Mouse (Mus musculus) forebrain, embryonic 10.5 days (tissue): ENCODE measurements around the gene Gsdma. TPM values are rescaled to one million over a fixed set of nuclear protein-coding genes. Genes with fewer than 3 reads are reported as not detected.
A peak's percentile ranks its signal among the peaks of the same experiment; 100 is the strongest.

Source experiments
- DNase-seq: peaks from one replicate; pipeline ENCODE4 v3.0.0-alpha.2; 2017; ENCODE audit warnings: low spot score; ENCODE audit errors: extremely low spot score
- H3K27ac ChIP-seq: fragments of 300-500 bp; sonication (generic); 2 replicates; pipeline ENCODE4 v1.5.1; 2016; ENCODE audit warnings: mild to moderate bottlenecking
- H3K27me3 ChIP-seq: fragments of 300-500 bp; sonication (generic); 2 replicates; pipeline ENCODE4 v1.6.1; 2016; ENCODE audit warnings: mild to moderate bottlenecking; ENCODE audit not compliant: poor library complexity, severe bottlenecking
- H3K36me3 ChIP-seq: fragments of 300-500 bp; sonication (generic); replicated peaks from 2 replicates; pipeline ENCODE4 v1.6.1; 2016; ENCODE audit warnings: mild to moderate bottlenecking, moderate library complexity
- H3K4me1 ChIP-seq: fragments of 300-500 bp; sonication (generic); 2 replicates; pipeline ENCODE4 v1.6.1; 2016
- H3K4me3 ChIP-seq: fragments of 300-500 bp; sonication (generic); 2 replicates; pipeline ENCODE4 v1.5.1; 2016; ENCODE audit warnings: mild to moderate bottlenecking, moderate library complexity
- H3K9me3 ChIP-seq: fragments of 300-500 bp; sonication (generic); 2 replicates; pipeline ENCODE4 v1.6.1; 2016; ENCODE audit warnings: mild to moderate bottlenecking, moderate library complexity
- WGBS: fragments of 180-500 bp; shearing (Covaris S2); methylation state at CpG from one replicate; pipeline ENCODE4 v1.1.7; 2016; 5-methylcytosine and 5-hydroxymethylcytosine counted together
- polyA plus RNA-seq: library from polyadenylated mRNA; unstranded; fragments of >200 nt; fragmentation: Nextera tagmentation; extraction: Ambion mirVana; gene quantifications from 2 replicates; pipeline ENCODE4 v1.2.1, GENCODE M21; 2016

Gene Gsdma
- polyA plus RNA-seq, 1 experiment from 2014 or later: not detected

GRCm38 (mm10) chr11:98682811-98683210, 18.7 kb downstream of the Gsdma start:
- Histone ChIP-seq H3K9me3 (no peaks in the 10 kb centered on the region), H3K27ac (peak overlapping the region; percentile 95), H3K4me1 (peaks cover 24% of the 10 kb centered on the region), H3K4me3 (peak overlapping the region; percentile 100), H3K36me3 (peaks cover 36% of the 10 kb centered on the region), H3K27me3 (no peaks in the 10 kb centered on the region)
- DNase-seq: no peak
- WGBS: 0% methylated on average over 23 of the region's 23 CpGs

DNA sequence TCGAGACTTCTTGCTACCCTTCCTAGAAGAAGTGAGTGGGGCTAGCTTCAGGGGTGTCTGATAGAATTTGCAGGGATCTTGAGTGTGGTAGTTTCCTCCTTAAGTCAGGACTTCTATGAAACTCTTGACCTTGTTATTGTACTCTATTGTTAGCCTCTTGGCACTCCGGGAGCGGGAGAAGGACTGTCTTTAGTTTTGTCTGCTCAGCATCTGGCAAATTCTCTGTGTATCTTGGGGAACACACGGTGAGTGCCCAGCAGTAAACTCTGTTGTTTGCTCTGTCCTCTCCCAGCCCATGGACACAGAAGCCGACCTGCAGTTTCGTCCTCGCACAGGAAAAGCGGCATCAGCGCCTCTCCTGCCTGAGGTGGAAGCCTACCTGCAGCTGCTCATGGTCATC, 21.5 kb downstream of the Gsdma start:
- Histone ChIP-seq H3K4me3 (no peak overlapping the region), H3K27ac (no peak overlapping the region), H3K9me3 (no peaks in the 10 kb centered on the region), H3K36me3 (peaks cover 62% of the 10 kb centered on the region), H3K4me1 (peaks cover 24% of the 10 kb centered on the region), H3K27me3 (no peaks in the 10 kb centered on the region)
- no peak for DNase-seq
- 95% methylated on average over 9 of the region's 9 CpGs for WGBS

- no peak for DNase-seq
- Histone ChIP-seq H3K9me3 (no peaks in the 10 kb centered on the region), H3K27ac (no peak overlapping the region), H3K36me3 (peaks cover 75% of the 10 kb centered on the region), H3K4me3 (no peak overlapping the region), H3K27me3 (no peaks in the 10 kb centered on the region), H3K4me1 (peaks cover 18% of the 10 kb centered on the region)
- 89% methylated on average over 4 of the region's 4 CpGs for WGBS
Observed at GRCm38 (mm10) chr11:98686976-98687375, 22.8 kb downstream of the Gsdma start.

GRCm38 (mm10) chr11:98688009-98688408, 23.9 kb downstream of the Gsdma start:
- H3K27ac ChIP-seq: no peak overlapping the region
- 88% methylated on average over 8 of the region's 8 CpGs for WGBS
- peaks cover 86% of the 10 kb centered on the region for H3K36me3 ChIP-seq
- DNase-seq: no peak
- no peak overlapping the region for H3K4me3 ChIP-seq
- H3K4me1 ChIP-seq: peaks cover 15% of the 10 kb centered on the region
- H3K9me3 ChIP-seq: no peaks in the 10 kb centered on the region
- H3K27me3 ChIP-seq: no peaks in the 10 kb centered on the region

- DNase-seq: no peak
- Histone ChIP-seq H3K27ac (no peak overlapping the region), H3K36me3 (peaks cover 88% of the 10 kb centered on the region), H3K27me3 (no peaks in the 10 kb centered on the region), H3K4me1 (no peaks in the 10 kb centered on the region), H3K4me3 (no peak overlapping the region), H3K9me3 (no peaks in the 10 kb centered on the region)
- WGBS: 79% methylated on average over 13 of the region's 13 CpGs
Observed at GRCm38 (mm10) chr11:98693201-98693600, 29.1 kb downstream of the Gsdma start.

DNA sequence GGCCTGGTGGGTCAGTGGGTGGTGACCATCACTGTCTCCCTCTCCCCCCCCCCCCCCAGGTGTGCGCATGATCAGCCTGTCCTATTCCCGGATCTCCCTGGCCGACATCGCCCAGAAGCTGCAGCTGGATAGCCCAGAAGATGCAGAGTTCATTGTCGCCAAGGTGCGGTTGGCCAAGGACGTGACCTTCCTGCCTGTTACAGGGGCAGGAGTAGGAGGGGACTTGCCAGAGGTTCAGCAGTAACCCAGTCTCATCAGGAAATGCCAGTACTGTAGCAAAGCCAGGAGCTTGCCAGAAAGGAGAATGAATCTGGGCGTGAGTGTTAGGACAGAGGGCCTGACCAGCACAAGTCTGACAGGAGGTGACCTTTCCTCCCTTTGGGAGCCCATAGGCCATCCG, 29.6 kb downstream of the Gsdma start:
- Histone ChIP-seq H3K27me3 (no peaks in the 10 kb centered on the region), H3K36me3 (peaks cover 84% of the 10 kb centered on the region), H3K4me3 (no peak overlapping the region), H3K4me1 (no peaks in the 10 kb centered on the region), H3K9me3 (no peaks in the 10 kb centered on the region), H3K27ac (no peak overlapping the region)
- WGBS: 97% methylated on average over 9 of the region's 9 CpGs
- DNase-seq: no peak

DNA sequence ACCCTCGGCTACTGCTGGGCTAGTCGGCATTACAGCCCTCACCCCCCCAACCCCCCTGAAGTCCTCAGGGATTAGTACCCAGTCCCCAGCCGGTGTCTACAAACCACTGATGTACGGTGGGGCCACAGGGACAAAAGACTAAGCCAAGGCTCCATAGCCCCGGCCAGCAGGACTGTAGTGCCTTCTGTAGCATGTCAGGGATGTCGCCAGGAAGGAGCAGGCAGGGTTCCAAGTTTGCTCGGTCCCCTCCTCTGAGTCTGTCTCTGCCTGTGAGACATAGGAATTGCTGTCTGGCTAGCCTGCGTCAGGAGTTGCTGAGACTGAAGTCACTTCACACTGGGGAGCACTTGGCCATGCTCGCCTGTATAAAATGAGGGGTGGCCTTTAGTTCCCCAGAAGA, 30.1 kb downstream of the Gsdma start:
- H3K9me3 ChIP-seq: no peaks in the 10 kb centered on the region
- WGBS: 87% methylated on average over 9 of the region's 9 CpGs
- no peaks in the 10 kb centered on the region for H3K4me1 ChIP-seq
- H3K27ac ChIP-seq: no peak overlapping the region
- no peaks in the 10 kb centered on the region for H3K27me3 ChIP-seq
- peaks cover 80% of the 10 kb centered on the region for H3K36me3 ChIP-seq
- DNase-seq: no peak
- no peak overlapping the region for H3K4me3 ChIP-seq

DNA sequence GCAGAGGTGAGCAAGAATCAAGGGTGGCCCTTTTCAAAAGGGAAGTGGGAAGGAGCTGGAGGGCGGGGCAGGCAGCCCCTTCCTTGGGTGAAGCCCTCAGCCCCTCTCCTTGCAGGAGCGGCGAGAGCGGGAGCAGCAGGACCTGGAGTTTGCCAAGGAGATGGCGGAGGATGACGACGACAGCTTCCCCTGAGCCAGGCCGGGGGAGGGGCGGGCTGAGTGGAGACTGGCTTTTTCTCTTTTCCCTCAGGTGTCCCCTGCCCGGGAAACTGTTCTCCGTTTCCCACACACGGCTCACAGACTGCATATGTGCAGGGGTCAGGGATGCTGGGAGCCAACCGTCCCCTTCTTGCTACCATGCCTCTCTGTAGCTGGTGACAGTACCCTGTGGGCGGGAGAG, 31.3 kb downstream of the Gsdma start:
- Histone ChIP-seq H3K27ac (no peak overlapping the region), H3K4me1 (peaks cover 5% of the 10 kb centered on the region; the same call in 1 of the 2 replicates), H3K36me3 (peaks cover 69% of the 10 kb centered on the region), H3K4me3 (no peak overlapping the region), H3K27me3 (0 out of 2 replicates have a peak, but pooled peaks cover 4% of the 10 kb centered on the region), H3K9me3 (no peaks in the 10 kb centered on the region)
- DNase-seq: no peak
- 75% methylated on average over 14 of the region's 14 CpGs for WGBS

DNA sequence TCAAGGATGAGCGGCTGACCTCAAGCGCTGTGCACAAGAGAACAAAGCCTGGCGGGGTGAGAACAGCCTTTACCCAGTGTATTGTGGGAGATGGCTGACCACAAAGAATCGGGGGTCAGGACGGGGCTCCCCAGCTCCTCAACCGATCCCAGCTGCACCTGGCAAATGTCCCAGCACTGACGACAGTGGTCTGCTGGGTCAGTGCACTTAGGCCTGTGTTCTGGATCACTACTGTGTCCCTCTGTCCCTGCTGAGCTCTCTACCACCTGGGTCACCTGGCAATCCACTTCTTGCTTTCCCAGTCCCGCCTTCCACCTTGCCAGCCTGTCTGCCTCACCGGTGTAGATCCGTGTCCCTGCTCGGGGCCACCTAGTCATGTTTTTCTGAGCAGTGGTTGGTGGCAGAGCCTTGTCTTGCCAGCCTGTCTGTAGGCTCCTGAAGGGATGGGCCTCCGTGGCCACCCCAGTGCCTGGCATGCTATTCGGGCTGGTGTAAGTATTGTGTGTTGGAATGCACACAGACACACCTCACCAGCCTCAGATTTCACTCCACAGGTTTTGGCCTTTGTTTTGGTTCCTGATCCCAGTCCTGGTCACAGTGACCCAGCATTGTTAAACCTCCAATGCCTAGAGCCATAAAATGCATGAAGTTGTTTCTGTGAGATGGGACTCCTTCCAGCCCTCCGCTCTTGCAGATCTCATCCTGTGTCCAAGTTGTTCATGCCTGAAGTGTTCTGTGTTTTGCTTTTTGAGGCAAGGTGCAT, 32.5 kb downstream of the Gsdma start:
- H3K27ac ChIP-seq: no peak overlapping the region
- H3K4me1 ChIP-seq: peaks cover 13% of the 10 kb centered on the region; the same call in 1 of the 2 replicates
- WGBS: 88% methylated on average over 14 of the region's 14 CpGs
- no peak for DNase-seq
- H3K36me3 ChIP-seq: peaks cover 57% of the 10 kb centered on the region
- H3K4me3 ChIP-seq: no peak overlapping the region; the same call in 1 of the 2 replicates
- peaks cover 15% of the 10 kb centered on the region; the same call in 1 of the 2 replicates for H3K27me3 ChIP-seq
- no peaks in the 10 kb centered on the region for H3K9me3 ChIP-seq

DNA sequence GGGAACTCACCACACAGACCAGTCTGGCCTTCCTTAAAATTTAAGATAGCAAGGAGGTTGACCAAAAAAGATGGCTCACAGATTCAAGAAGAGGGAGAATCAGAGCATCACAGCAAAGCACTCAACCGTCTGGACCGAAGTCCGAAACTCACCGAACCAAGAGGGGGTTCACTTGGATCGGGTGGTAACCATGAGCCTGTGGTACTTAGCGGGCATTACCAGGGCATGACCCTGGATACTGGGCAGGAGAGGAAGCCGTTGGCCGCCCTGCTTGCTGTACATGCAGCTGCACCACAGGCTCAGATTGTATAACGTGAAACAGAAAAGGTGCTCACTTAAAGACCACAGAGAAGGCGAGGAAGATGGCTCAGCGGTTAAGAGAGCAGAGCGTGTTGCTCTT, 33.1 kb downstream of the Gsdma start:
- Histone ChIP-seq H3K27ac (no peak overlapping the region), H3K27me3 (peaks cover 19% of the 10 kb centered on the region; the same call in 1 of the 2 replicates), H3K9me3 (no peaks in the 10 kb centered on the region), H3K4me1 (peaks cover 13% of the 10 kb centered on the region; the same call in 1 of the 2 replicates), H3K36me3 (peaks cover 51% of the 10 kb centered on the region), H3K4me3 (no peak overlapping the region)
- 90% methylated on average over 12 of the region's 12 CpGs for WGBS
- no peak for DNase-seq

DNA sequence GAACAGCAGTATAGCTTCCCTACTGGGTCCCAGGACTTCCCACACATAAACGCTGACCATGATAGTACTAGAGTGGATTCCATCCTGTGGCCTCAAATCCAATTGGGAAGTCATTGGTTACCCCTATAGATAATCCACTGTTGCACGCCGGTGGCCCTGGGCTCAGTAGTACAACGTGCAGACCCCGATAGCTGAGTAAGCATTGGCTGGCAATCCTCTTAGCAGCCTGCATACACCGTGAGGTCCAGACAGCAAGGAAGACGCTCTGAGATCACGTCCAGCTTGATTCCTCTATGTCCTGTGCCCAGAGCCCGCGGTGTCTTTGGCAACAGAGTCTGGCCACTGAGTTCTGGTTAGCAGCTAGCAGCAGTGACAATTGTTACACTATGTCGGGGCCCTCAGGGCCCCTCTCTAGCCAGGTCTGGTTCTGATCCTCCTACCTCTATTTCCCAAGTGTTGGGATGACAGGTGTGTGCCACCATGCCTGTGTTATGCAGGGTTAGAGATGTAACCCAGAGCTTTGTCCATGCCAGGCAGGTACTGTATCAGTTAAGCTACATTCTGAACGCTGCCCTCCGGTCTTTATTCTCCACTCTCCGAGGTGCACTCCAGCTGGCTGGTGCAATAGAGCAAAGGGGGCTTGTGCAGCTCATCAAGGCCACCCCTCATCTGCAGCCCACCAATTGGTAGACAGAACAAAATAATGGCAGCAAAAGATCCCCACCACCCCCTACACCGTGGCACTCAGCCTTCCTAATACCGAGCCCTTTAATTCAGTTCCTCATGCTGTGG, 34.9 kb downstream of the Gsdma start:
- Histone ChIP-seq H3K27ac (no peak overlapping the region), H3K9me3 (no peaks in the 10 kb centered on the region), H3K36me3 (peaks cover 33% of the 10 kb centered on the region), H3K4me3 (no peak overlapping the region), H3K27me3 (peaks cover 19% of the 10 kb centered on the region; the same call in 1 of the 2 replicates), H3K4me1 (peaks cover 13% of the 10 kb centered on the region; the same call in 1 of the 2 replicates)
- 87% methylated on average over 16 of the region's 16 CpGs for WGBS
- DNase-seq: no peak

DNA sequence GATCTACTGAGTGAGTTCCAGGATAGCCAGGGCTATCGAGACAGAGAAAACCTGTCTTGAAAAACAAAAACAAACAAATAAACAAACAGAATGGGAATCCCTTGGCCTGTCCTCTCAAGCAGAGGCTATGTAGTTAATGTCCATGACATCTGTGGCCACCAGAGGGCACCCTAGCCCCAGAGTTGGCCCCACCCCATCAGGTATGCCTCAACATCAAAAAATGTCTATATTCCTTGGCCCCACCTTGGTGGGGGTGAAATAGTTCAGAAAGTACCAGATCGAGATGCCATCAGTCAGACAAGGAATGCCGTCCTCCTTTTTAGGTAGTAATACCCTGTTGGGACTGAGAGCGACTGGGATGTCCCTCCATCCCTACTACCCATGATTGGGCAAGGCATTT, 35.8 kb downstream of the Gsdma start:
- DNase-seq: peak; percentile 63
- Histone ChIP-seq H3K27me3 (peaks cover 19% of the 10 kb centered on the region; the same call in 1 of the 2 replicates), H3K36me3 (peaks cover 33% of the 10 kb centered on the region)

DNA sequence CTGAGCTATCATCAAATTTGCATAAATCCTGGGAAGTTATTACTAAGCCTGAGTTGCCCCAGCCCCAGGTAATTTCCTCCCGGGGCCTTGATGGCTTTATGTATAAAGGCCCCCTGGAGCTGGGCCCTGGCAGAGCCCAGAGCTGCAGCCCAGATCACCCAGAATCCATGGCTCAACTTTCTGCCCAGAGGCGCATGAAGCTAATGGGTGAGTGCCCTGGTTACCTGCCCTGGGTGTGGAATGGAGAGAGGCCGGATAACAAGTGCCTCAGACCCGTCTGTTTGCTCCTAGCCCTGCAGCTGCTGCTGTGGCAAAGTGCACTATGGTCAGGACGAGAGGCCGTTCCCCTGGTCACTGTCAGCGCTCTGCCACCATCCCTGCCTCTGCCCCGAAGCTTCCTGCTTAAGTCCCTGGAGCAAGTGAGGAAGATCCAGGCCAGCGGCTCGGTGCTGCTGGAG, 37.1 kb downstream of the Gsdma start, which contains the start of gene Csf3:
Gene Csf3 (plus strand): TSS at position 51 of the 458 bp plus-strand sequence.
- Histone ChIP-seq H3K27ac (no peak within 1 kb of the TSS), H3K36me3 (peaks cover 33% of the 10 kb centered on the region), H3K9me3 (no peaks in the 10 kb centered on the region), H3K4me3 (no peak within 1 kb of the TSS), H3K27me3 (peaks cover 19% of the 10 kb centered on the region; the same call in 1 of the 2 replicates), H3K4me1 (peaks cover 13% of the 10 kb centered on the region; the same call in 1 of the 2 replicates)
- no peak for DNase-seq
- 33% methylated on average over 10 of the region's 10 CpGs for WGBS

More for the DNA sequence above, 35.8 kb downstream of the Gsdma start:
- Histone ChIP-seq H3K4me3 (no peak overlapping the region), H3K4me1 (peaks cover 13% of the 10 kb centered on the region; the same call in 1 of the 2 replicates), H3K9me3 (no peaks in the 10 kb centered on the region), H3K27ac (no peak overlapping the region)
- WGBS: 44% methylated on average over 4 of the region's 4 CpGs
